Mouse (Mus musculus): ENCODE measurements around the gene Sfr1.

Gene Sfr1

DNA sequence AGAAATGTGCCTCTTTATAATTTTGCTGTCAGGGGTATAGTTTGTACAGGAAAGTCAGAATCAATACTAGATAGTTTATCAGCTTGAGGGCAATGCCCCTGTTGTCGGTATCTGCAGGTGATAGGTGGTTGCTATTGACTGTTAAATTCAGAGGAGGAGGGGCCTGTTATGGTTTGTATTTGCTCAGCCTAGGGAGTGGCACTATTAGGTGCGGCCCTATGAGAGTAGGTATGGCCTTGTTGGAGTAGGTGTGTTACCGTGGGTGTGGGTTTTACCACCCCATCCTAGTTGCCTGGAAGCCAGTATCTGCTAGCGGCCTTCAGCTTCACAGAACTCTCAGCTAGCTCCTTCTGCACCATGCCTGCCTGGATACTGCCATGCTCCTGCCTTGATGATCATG, 22.4 kb downstream of the Sfr1 start:
- no peak for DNase-seq

DNA sequence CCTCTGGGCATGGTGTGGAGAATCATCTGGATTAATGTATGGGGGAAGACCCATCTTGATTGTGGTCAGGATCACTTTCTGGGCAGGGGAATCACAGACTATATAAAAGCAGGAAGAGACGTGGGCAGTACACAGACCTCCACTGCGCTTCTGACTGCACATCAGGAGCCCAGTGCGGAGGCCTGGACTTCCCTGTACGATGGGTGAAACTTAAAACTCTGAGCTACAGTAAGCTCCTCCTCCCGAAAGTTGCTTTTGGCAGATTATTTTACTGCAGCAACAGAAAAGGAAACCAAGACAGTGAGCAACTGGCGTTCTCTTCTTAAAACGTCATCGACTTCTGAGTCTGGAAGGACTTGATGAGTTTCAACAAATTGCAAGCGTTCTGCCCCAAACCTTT, 23.4 kb downstream of the Sfr1 start:
- no peak for DNase-seq

DNA sequence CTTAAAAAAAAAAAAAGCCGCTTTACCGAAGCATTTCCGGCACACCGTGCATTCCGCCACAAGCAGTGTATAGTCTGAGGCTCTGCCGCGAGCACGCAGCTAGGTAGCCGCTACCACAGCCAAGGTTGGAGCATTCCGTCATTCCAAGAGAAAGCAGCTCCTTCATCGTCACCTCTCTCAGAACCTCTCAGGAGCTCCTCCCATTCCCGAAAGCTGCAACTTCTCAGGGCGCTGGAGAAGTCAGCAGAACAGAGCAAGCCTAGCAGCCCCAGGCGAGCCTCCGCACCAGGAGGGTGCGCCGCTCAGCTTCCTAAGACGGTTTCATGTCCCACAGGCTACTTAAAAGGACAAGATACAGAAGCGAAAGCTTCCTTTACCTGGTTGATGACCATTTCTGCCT, 24.1 kb downstream of the Sfr1 start:
- no peak for DNase-seq

DNA sequence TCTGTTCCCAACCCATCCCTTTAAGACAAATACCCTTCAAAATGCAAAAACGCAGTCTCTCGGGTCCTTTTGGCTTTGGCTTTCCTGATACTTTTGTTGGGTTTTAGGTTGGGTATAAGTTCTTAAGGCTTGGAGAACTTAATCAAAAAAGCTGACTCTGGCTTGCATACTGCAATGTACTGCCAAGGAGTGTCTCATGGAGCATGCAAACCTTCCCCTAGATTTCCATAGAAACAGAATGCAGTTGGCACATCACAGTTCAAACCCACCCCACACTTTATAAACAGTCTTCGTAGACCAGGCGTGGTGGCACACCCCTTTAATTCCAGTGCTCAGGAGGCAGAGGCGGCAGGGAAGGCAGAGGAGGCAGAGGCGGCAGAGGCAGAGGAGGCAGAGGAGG, 46.4 kb downstream of the Sfr1 start:
- DNase-seq: no peak

DNA sequence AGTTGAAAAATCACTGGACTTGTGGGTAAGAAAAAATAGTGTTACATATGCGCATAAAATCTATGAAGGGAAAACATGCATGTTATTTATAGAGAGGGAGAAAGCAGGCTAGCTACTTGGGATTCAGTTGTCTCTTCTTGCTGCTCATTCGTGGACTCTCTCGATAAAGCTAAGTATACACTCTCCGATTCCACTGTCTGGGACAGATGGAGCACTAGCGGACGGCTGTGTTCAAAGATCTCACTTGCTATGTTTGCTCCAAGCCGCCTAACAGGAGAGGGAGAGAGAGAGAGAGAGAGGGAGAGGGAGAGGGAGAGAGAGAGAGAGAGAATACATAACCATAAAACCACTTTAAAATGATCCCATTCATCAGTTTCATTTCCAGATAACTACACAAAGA, 48.7 kb downstream of the Sfr1 start:
- no peak for DNase-seq

DNA sequence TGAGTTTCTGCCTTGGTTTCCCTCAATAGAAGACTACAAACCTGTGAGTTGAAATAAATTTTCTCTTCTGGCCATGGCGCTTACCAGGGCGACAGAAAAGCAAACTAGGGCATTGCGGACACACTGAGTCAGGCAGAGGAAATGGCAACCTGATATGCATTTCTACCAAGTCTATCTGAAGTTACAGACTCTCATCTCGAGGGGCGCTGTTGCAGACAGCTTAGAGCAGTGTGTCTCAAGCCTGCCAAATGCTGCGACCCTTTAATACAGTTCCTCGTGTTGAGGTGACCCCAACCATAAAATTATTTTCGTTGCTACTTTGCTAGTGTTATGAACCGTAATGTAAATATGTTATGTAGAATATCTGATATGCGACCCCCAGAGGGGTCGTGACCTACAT, 49.5 kb downstream of the Sfr1 start:
- DNase-seq: no peak

DNA sequence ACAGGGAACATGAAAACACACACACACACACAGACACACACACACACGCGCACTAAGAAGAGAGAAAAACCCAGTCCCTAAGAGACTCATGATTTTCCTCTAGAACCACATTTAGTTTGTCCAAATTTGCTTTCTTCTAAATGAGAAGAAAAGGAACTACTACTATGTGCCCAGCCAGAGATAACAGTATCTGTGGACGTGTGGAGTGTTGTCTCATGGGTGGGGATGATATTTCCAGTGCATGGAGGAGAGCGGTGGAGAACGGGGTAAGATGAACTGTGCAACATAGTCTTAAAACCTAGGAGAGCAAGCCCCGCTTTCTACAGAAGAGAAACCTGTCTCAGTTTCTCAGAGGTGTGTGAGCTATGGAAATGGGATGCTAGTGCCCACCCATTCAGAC, 52.4 kb downstream of the Sfr1 start:
- DNase-seq: no peak
